Mouse (Mus musculus) hindbrain, embryonic 11.5 days (tissue): ENCODE results near the gene Abcc5. TPM values are rescaled to one million over a fixed set of nuclear protein-coding genes. Genes with fewer than 3 reads are reported as not detected.

Experiments used
- ATAC-seq: fragments of 200-750 bp; cut with Nextera tagmentation; 2 replicates; pipeline ENCODE4 v1.8.0; 2017; ENCODE audit warnings: mild to moderate bottlenecking, moderate TSS enrichment, moderate library complexity; ENCODE audit not compliant: low FRiP score
- DNase-seq: peaks from one replicate; pipeline ENCODE4 v3.0.0-alpha.2; 2015; ENCODE audit warnings: low spot score
- H3K27ac ChIP-seq: fragments of 300-500 bp; sonication (generic); 2 replicates; pipeline ENCODE4 v1.5.1; 2014; ENCODE audit warnings: mild to moderate bottlenecking, low read depth, low read length
- H3K27me3 ChIP-seq: fragments of 300-500 bp; sonication (generic); 2 replicates; pipeline ENCODE4 v1.6.1; 2014; ENCODE audit warnings: mild to moderate bottlenecking, low read length, moderate library complexity, mixed read lengths; ENCODE audit not compliant: control insufficient read depth, insufficient read depth
- H3K36me3 ChIP-seq: fragments of 300-500 bp; sonication (generic); 2 replicates; pipeline ENCODE4 v1.6.1; 2014; ENCODE audit warnings: mild to moderate bottlenecking, low read length, moderate library complexity, mixed read lengths; ENCODE audit not compliant: control insufficient read depth, insufficient read depth
- H3K4me1 ChIP-seq: fragments of 300-500 bp; sonication (generic); replicated peaks from 2 replicates; pipeline ENCODE4 v1.6.1; 2014; ENCODE audit warnings: low read length, mixed read lengths; ENCODE audit not compliant: control insufficient read depth, insufficient read depth
- H3K4me2 ChIP-seq: fragments of 300-500 bp; sonication (generic); replicated peaks from 2 replicates; pipeline ENCODE4 v1.6.1; 2014; ENCODE audit warnings: mild to moderate bottlenecking, low read depth, low read length
- H3K4me3 ChIP-seq: fragments of 300-500 bp; sonication (generic); 2 replicates; pipeline ENCODE4 v1.5.1; 2014; ENCODE audit warnings: low read depth, low read length
- H3K9ac ChIP-seq: fragments of 300-500 bp; sonication (generic); 2 replicates; pipeline ENCODE4 v1.6.1; 2014; ENCODE audit warnings: low read depth, low read length
- H3K9me3 ChIP-seq: fragments of 300-500 bp; sonication (generic); 2 replicates; pipeline ENCODE4 v1.6.1; 2016; ENCODE audit warnings: low read length; ENCODE audit not compliant: control insufficient read depth
- WGBS: fragments of 180-500 bp; shearing (Covaris S2); extraction: QIAGEN DNeasy Blood & Tissue Kit; methylation state at CpG from one replicate; pipeline ENCODE4 v1.1.7; 2014; 5-methylcytosine and 5-hydroxymethylcytosine counted together
- polyA plus RNA-seq: library from polyadenylated mRNA; unstranded; fragments of >200 nt; fragmentation: Nextera tagmentation; extraction: Ambion mirVana; gene quantifications from 2 replicates; pipeline ENCODE4 v1.2.1, GENCODE M21; 2014

The Abcc5 gene
- polyA plus RNA-seq, 1 experiment from 2014 or later = 89.9 TPM

- no peaks in the 10 kb centered on the region for H3K4me1 ChIP-seq
- H3K9me3 ChIP-seq = no peaks in the 10 kb centered on the region
- DNase-seq (no peak), ATAC-seq (no peak)
- H3K9ac ChIP-seq = no peak overlapping the region
- WGBS = 81% methylated on average over 5 of the region's 5 CpGs
- H3K27ac ChIP-seq = no peak overlapping the region
- no peak overlapping the region for H3K4me2 ChIP-seq
- no peak overlapping the region for H3K4me3 ChIP-seq
- no peaks in the 10 kb centered on the region for H3K36me3 ChIP-seq
- no peaks in the 10 kb centered on the region for H3K27me3 ChIP-seq
These were observed 3.1 kb upstream of the Abcc5 start for GRCm38 (mm10) chr16:20429328-20429727.

GRCm38 (mm10) chr16:20427566-20427965 is 1.4 kb upstream of the Abcc5 start:
- 85% methylated on average over 4 of the region's 4 CpGs for WGBS
- H3K9ac ChIP-seq = no peak overlapping the region
- no peak overlapping the region for H3K27ac ChIP-seq
- H3K4me1 ChIP-seq = no peaks in the 10 kb centered on the region
- DNase-seq (no peak), ATAC-seq (no peak)
- no peak overlapping the region for H3K4me2 ChIP-seq
- no peaks in the 10 kb centered on the region for H3K36me3 ChIP-seq
- no peak overlapping the region for H3K4me3 ChIP-seq
- H3K27me3 ChIP-seq = no peaks in the 10 kb centered on the region
- H3K9me3 ChIP-seq = no peaks in the 10 kb centered on the region

- Histone ChIP-seq H3K27me3 (no peaks in the 10 kb centered on the region), H3K4me1 (no peaks in the 10 kb centered on the region), H3K4me3 (peak overlapping the region; percentile 74), H3K9me3 (no peaks in the 10 kb centered on the region), H3K4me2 (peak overlapping the region; percentile 64), H3K27ac (no peak overlapping the region), H3K9ac (peak overlapping the region; percentile 81), H3K36me3 (no peaks in the 10 kb centered on the region)
- peak; percentile 1 for DNase-seq
- WGBS = 63% methylated on average over 10 of the region's 10 CpGs
- ATAC-seq = no peak
These were observed 1.2 kb downstream of the Abcc5 start for GRCm38 (mm10) chr16:20424719-20425650.

GRCm38 (mm10) chr16:20424226-20424663 is 1.9 kb downstream of the Abcc5 start:
- 86% methylated on average over 7 of the region's 7 CpGs for WGBS
- DNase-seq = no peak
- no peak overlapping the region for H3K4me3 ChIP-seq

GRCm38 (mm10) chr16:20422938-20423730 is 3.1 kb downstream of the Abcc5 start:
- no peaks in the 10 kb centered on the region for H3K4me1 ChIP-seq
- no peak overlapping the region for H3K4me2 ChIP-seq
- no peak overlapping the region for H3K4me3 ChIP-seq
- H3K36me3 ChIP-seq = no peaks in the 10 kb centered on the region
- no peak for DNase-seq
- no peaks in the 10 kb centered on the region for H3K27me3 ChIP-seq
- no peak overlapping the region for H3K27ac ChIP-seq
- no peak for ATAC-seq
- 89% methylated on average over 6 of the region's 6 CpGs for WGBS
- H3K9me3 ChIP-seq = no peaks in the 10 kb centered on the region
- no peak overlapping the region for H3K9ac ChIP-seq

More at GRCm38 (mm10) chr16:20424226-20424663, 1.9 kb downstream of the Abcc5 start:
- H3K4me1 ChIP-seq = no peaks in the 10 kb centered on the region
- no peaks in the 10 kb centered on the region for H3K27me3 ChIP-seq
- no peak for ATAC-seq
- H3K27ac ChIP-seq = no peak overlapping the region
- H3K36me3 ChIP-seq = no peaks in the 10 kb centered on the region
- H3K9ac ChIP-seq = no peak overlapping the region
- no peaks in the 10 kb centered on the region for H3K9me3 ChIP-seq
- no peak overlapping the region for H3K4me2 ChIP-seq

GRCm38 (mm10) chr16:20418054-20418453 is 8.1 kb downstream of the Abcc5 start:
- no peak overlapping the region for H3K9ac ChIP-seq
- no peaks in the 10 kb centered on the region for H3K27me3 ChIP-seq
- WGBS = 90% methylated on average over 2 of the region's 2 CpGs
- no peak for DNase-seq
- H3K36me3 ChIP-seq = no peaks in the 10 kb centered on the region
- no peaks in the 10 kb centered on the region for H3K9me3 ChIP-seq
- no peak overlapping the region for H3K27ac ChIP-seq
- no peaks in the 10 kb centered on the region for H3K4me1 ChIP-seq
- no peak for ATAC-seq
- H3K4me3 ChIP-seq = no peak overlapping the region
- no peak overlapping the region for H3K4me2 ChIP-seq

- WGBS = 95% methylated on average over 2 of the region's 2 CpGs
- Histone ChIP-seq H3K4me3 (no peak overlapping the region), H3K4me1 (no peaks in the 10 kb centered on the region), H3K27ac (no peak overlapping the region), H3K36me3 (no peaks in the 10 kb centered on the region), H3K9ac (no peak overlapping the region), H3K27me3 (no peaks in the 10 kb centered on the region), H3K4me2 (no peak overlapping the region), H3K9me3 (no peaks in the 10 kb centered on the region)
- no peak for DNase-seq
- no peak for ATAC-seq
These were observed 9.9 kb downstream of the Abcc5 start for GRCm38 (mm10) chr16:20416262-20416661.

- Histone ChIP-seq H3K9ac (no peak overlapping the region), H3K4me3 (no peak overlapping the region), H3K27me3 (no peaks in the 10 kb centered on the region), H3K36me3 (no peaks in the 10 kb centered on the region), H3K27ac (no peak overlapping the region), H3K4me1 (no peaks in the 10 kb centered on the region), H3K4me2 (no peak overlapping the region), H3K9me3 (no peaks in the 10 kb centered on the region)
- 91% methylated on average over 6 of the region's 6 CpGs for WGBS
- ATAC-seq (no peak), DNase-seq (no peak)
These were observed 10.4 kb downstream of the Abcc5 start for GRCm38 (mm10) chr16:20415804-20416203.
